8 mouse cellular contexts compared by ENCODE assay signal in genomic region chr5:100820483-100821184, GRCm38 (mm10). TPM values are rescaled to one million over a fixed set of nuclear protein-coding genes. Genes with fewer than 3 reads are reported as not detected.
DNase-seq lines count a peak whose midpoint lies in the region; ATAC-seq and TF ChIP-seq lines count a peak whose summit lies in the region.

Gene Abraxas1 (minus strand): TSS chr5:100820965.

- no peak for TF ChIP-seq EP300 in heart, postnatal 0 days (IDR thresholded peaks at IDR 0.05; ENCODE audit: low read depth)
- no peak for TF ChIP-seq EP300 in stomach, postnatal 0 days (optimal IDR thresholded peaks at IDR 0.05)

- WGBS in forebrain, embryonic 12.5 days, result under 1% methylated on average over 62 of the region's 63 CpGs
- WGBS in heart, postnatal 0 days, result under 1% methylated on average over 63 of the region's 63 CpGs
- WGBS in liver, embryonic 16.5 days (ENCODE audit: insufficient replicate concordance), result under 1% methylated on average over 63 of the region's 63 CpGs
- WGBS in neural tube, embryonic 12.5 days, result under 1% methylated on average over 63 of the region's 63 CpGs
- under 1% methylated on average over 62 of the region's 63 CpGs for WGBS in stomach, postnatal 0 days

- TF ChIP-seq CTCF in E14TG2a.4 (conservative IDR thresholded peaks at IDR 0.05; ENCODE audit: low read length), result no peak
- TF ChIP-seq CTCF in heart, postnatal 0 days (IDR thresholded peaks at IDR 0.05; ENCODE audit: low read depth), result no peak
- TF ChIP-seq CTCF in stomach, postnatal 0 days (IDR thresholded peaks at IDR 0.05; ENCODE audit: low read depth), result peak; percentile 36

- peaks cover 32% of the 10 kb centered on the region for H3K36me3 ChIP-seq in E14TG2a.4 (ENCODE audit: insufficient read depth, low read length)
- H3K36me3 ChIP-seq in forebrain, embryonic 12.5 days (replicated peaks), result peaks cover 9% of the 10 kb centered on the region
- H3K36me3 ChIP-seq in heart, postnatal 0 days (replicated peaks; ENCODE audit: control insufficient read depth, insufficient read depth, low read length), result peaks cover 18% of the 10 kb centered on the region; the same call in 1 of the 2 replicates
- peaks cover 2% of the 10 kb centered on the region for H3K36me3 ChIP-seq in liver, embryonic 16.5 days (ENCODE audit: control insufficient read depth, insufficient read depth)
- H3K36me3 ChIP-seq in neural tube, embryonic 12.5 days, result no peaks in the 10 kb centered on the region; the same call in 1 of the 2 replicates
- H3K36me3 ChIP-seq in stomach, postnatal 0 days (ENCODE audit: control insufficient read depth, insufficient read depth, low read length), result no peaks in the 10 kb centered on the region

- peak within 1 kb of the TSS; percentile 87 for H3K27ac ChIP-seq in forebrain, embryonic 12.5 days
- H3K27ac ChIP-seq in heart, postnatal 0 days (ENCODE audit: low read depth), result peak within 1 kb of the TSS; percentile 87
- peak within 1 kb of the TSS; percentile 83 for H3K27ac ChIP-seq in liver, embryonic 16.5 days (ENCODE audit: low read length)
- H3K27ac ChIP-seq in neural tube, embryonic 12.5 days, result peak within 1 kb of the TSS; percentile 46; the same call in 1 of the 2 replicates
- H3K27ac ChIP-seq in stomach, postnatal 0 days (replicated peaks), result peak within 1 kb of the TSS; percentile 73

- peak; percentile 84 for DNase-seq in c-Kit-positive CD71-positive TER-119-positive erythroid progenitor cells, embryonic 14.5 days (ENCODE audit: low spot score)
- DNase-seq in heart, postnatal 0 days (ENCODE audit: low spot score), result peak; percentile 89
- DNase-seq in kidney, postnatal 4 days, result peak; percentile 91 to 93
- DNase-seq in stomach, postnatal 0 days (ENCODE audit: low spot score), result peak; percentile 92

- peak; percentile 98 for ATAC-seq in forebrain, embryonic 12.5 days (ENCODE audit: low FRiP score)
- ATAC-seq in heart, postnatal 0 days (ENCODE audit: insufficient read depth, low read depth), result peak; percentile 95
- ATAC-seq in liver, embryonic 16.5 days (ENCODE audit: low read depth), result peak; percentile 96
- peak; percentile 94 for ATAC-seq in neural tube, embryonic 12.5 days (ENCODE audit: low FRiP score, low read depth)
- ATAC-seq in stomach, postnatal 0 days (ENCODE audit: low FRiP score, low TSS enrichment), result peak; percentile 96

- peak within 1 kb of the TSS; percentile 76 for H3K4me2 ChIP-seq in forebrain, embryonic 12.5 days
- peak within 1 kb of the TSS; percentile 97 for H3K4me2 ChIP-seq in heart, postnatal 0 days (ENCODE audit: low read depth, low read length)
- H3K4me2 ChIP-seq in liver, embryonic 16.5 days (ENCODE audit: low read depth, low read length), result peak within 1 kb of the TSS; percentile 95
- peak within 1 kb of the TSS; percentile 80 for H3K4me2 ChIP-seq in neural tube, embryonic 12.5 days (replicated peaks)
- peak within 1 kb of the TSS; percentile 97 for H3K4me2 ChIP-seq in stomach, postnatal 0 days (replicated peaks; ENCODE audit: low read depth)

- no peaks in the 10 kb centered on the region for H3K9me3 ChIP-seq in E14TG2a.4 (ENCODE audit: low read length)
- H3K9me3 ChIP-seq in forebrain, embryonic 12.5 days, result no peaks in the 10 kb centered on the region
- no peaks in the 10 kb centered on the region for H3K9me3 ChIP-seq in heart, postnatal 0 days (replicated peaks; ENCODE audit: control insufficient read depth, low read length)
- H3K9me3 ChIP-seq in liver, embryonic 16.5 days (replicated peaks; ENCODE audit: control insufficient read depth, low read length), result no peaks in the 10 kb centered on the region
- no peaks in the 10 kb centered on the region for H3K9me3 ChIP-seq in neural tube, embryonic 12.5 days
- H3K9me3 ChIP-seq in stomach, postnatal 0 days (ENCODE audit: control insufficient read depth, low read length), result no peaks in the 10 kb centered on the region

- H3K9ac ChIP-seq in forebrain, embryonic 12.5 days, result peak within 1 kb of the TSS; percentile 94
- H3K9ac ChIP-seq in heart, postnatal 0 days (replicated peaks; ENCODE audit: low read depth, low read length), result peak within 1 kb of the TSS; percentile 95
- peak within 1 kb of the TSS; percentile 96 for H3K9ac ChIP-seq in liver, embryonic 16.5 days (ENCODE audit: low read depth, low read length)
- H3K9ac ChIP-seq in neural tube, embryonic 12.5 days, result peak within 1 kb of the TSS; percentile 91
- peak within 1 kb of the TSS; percentile 92 for H3K9ac ChIP-seq in stomach, postnatal 0 days (ENCODE audit: low read length)

- H3K4me1 ChIP-seq in E14TG2a.4 (replicated peaks; ENCODE audit: low read depth, low read length), result peaks cover 25% of the 10 kb centered on the region
- peaks cover 5% of the 10 kb centered on the region for H3K4me1 ChIP-seq in forebrain, embryonic 12.5 days
- peaks cover 4% of the 10 kb centered on the region for H3K4me1 ChIP-seq in heart, postnatal 0 days (ENCODE audit: control insufficient read depth, insufficient read depth)
- H3K4me1 ChIP-seq in liver, embryonic 16.5 days (ENCODE audit: control insufficient read depth, low read depth, low read length), result peaks cover 5% of the 10 kb centered on the region
- peaks cover 3% of the 10 kb centered on the region; the same call in 1 of the 2 replicates for H3K4me1 ChIP-seq in neural tube, embryonic 12.5 days
- no peaks in the 10 kb centered on the region for H3K4me1 ChIP-seq in stomach, postnatal 0 days (replicated peaks; ENCODE audit: control insufficient read depth, insufficient read depth)

- peak within 1 kb of the TSS; percentile 95 for H3K4me3 ChIP-seq in E14TG2a.4 (replicated peaks; ENCODE audit: low read length)
- H3K4me3 ChIP-seq in forebrain, embryonic 12.5 days (replicated peaks), result peak within 1 kb of the TSS; percentile 80
- H3K4me3 ChIP-seq in heart, postnatal 0 days (ENCODE audit: low read depth, low read length), result peak within 1 kb of the TSS; percentile 90
- peak within 1 kb of the TSS; percentile 91 for H3K4me3 ChIP-seq in liver, embryonic 16.5 days (ENCODE audit: low read depth, low read length)
- peak within 1 kb of the TSS; percentile 79 for H3K4me3 ChIP-seq in neural tube, embryonic 12.5 days
- peak within 1 kb of the TSS; percentile 86 for H3K4me3 ChIP-seq in stomach, postnatal 0 days (ENCODE audit: low read depth, low read length)

- H3K27me3 ChIP-seq in E14TG2a.4 (ENCODE audit: insufficient read depth, low read length), result no peaks in the 10 kb centered on the region
- no peaks in the 10 kb centered on the region for H3K27me3 ChIP-seq in forebrain, embryonic 12.5 days
- H3K27me3 ChIP-seq in heart, postnatal 0 days (ENCODE audit: control insufficient read depth, insufficient read depth, low read length), result no peaks in the 10 kb centered on the region
- no peaks in the 10 kb centered on the region for H3K27me3 ChIP-seq in liver, embryonic 16.5 days (ENCODE audit: control insufficient read depth, insufficient read depth, low read depth, low read length)
- H3K27me3 ChIP-seq in neural tube, embryonic 12.5 days (replicated peaks), result no peaks in the 10 kb centered on the region
- H3K27me3 ChIP-seq in stomach, postnatal 0 days (ENCODE audit: control insufficient read depth, insufficient read depth, low read length), result no peaks in the 10 kb centered on the region

RNA-seq across cellular contexts. Expression of gene Abraxas1, which starts in this region (rescaled TPM):
- polyA plus RNA-seq in forebrain, embryonic 12.5 days (2016; fragmentation: Nextera tagmentation; extraction: Ambion mirVana), result 24.1 and 28.5 TPM in 2 replicates
- 16.7 and 19.5 TPM in 2 replicates for total RNA-seq in heart, postnatal 0 days (2014; rRNA removed; ENCODE audit: low replicate concordance)
- polyA plus RNA-seq in heart, postnatal 0 days (2015; fragmentation: Nextera tagmentation; extraction: Ambion mirVana), result 26.8 and 28.9 TPM in 2 replicates
- 13.2 and 13.4 TPM in 2 replicates for polyA plus RNA-seq in liver, embryonic 16.5 days (2015; fragmentation: Nextera tagmentation; extraction: Ambion mirVana)
- 20.5 and 21.5 TPM in 2 replicates for polyA plus RNA-seq in neural tube, embryonic 12.5 days (2016; fragmentation: Nextera tagmentation; extraction: Ambion mirVana)
- 13.0 and 13.6 TPM in 2 replicates for polyA plus RNA-seq in stomach, postnatal 0 days (2015; fragmentation: Nextera tagmentation; extraction: Ambion mirVana)

Comparison
In these comparisons a context has a peak if more than half of its experiments do, and no peak if none do; other contexts are left out.
1. Peak in every context shown above with its lines: DNase-seq, ATAC-seq, H3K4me3 ChIP-seq and H3K27ac ChIP-seq.